Mouse (Mus musculus) kidney, postnatal 4 days (tissue): ENCODE measurements around the gene Scgb1c1.
"Not testable (repeated sequence)": the region's sequence is repeated elsewhere in the genome, so short reads cannot be mapped to it uniquely, and the experiment has no call there.

ENCODE experiments used
- DNase-seq, 2 experiments: peaks; one replicate each; pipeline ENCODE4 v3.0.0; 2021; ENCODE audit warnings: mixed read lengths in 2 of 2

Gene Scgb1c1

DNA sequence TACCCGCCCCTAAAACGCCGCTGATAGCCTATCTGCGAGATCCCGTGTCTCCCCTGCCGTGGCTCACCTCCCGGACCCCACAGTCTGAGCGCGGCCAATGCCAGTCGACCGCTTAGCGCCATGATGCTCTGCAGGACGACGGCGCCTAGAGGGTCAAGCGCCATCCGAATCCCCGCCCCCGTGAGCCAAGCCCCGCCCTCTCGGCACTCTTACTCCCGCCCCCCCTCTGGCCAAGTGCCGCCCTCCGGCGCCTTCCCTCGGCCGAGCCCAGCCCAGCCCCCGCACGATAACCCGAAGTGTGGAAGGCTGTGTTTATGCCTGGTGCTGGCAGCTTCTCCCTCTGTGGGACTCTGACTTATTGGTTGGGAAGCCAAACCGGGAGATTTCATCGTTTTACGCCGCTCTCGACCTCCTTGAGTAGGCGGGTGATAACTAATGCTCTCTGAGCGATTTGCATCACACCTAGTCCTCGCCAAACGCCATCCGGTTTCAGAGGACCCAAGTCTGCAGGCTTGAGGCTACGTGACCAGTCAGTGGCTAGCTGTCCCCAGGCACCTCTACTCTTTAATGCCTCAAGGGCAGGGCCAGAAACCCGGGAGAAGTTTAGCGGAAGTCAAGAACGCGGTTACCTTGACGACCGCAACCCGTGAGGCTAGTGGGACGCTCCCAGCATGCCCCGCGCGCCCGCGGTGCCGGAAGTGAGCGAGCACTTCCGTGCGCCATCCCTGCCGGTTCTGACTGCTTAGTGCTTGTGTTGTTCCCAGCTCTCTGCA lies 36.5 kb downstream of the Scgb1c1 start, which contains the start of the genes Psmd13 and Sirt3:
TSS of gene Psmd13 (plus strand) at position 273 of the 773 bp plus-strand sequence.
TSS of gene Sirt3 (minus strand) at position 614 of the 773 bp plus-strand sequence.
- peak; percentile 98 for DNase-seq

DNA sequence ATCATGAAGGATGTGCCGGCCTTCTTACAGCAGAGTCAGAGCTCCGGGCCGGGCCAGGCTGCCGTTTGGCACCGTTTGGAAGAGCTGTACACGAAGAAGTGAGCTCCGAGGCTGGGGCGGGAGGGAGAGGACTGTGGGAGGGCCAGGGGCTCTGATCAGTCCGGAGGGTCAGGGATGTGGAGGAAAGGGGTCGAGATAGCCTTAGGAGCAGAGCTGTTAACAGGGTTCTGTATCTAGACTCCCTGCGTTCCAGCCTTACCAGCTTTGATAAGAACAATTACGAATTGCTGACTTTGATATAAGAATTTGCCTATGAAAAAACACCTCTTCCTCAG lies 37.1 kb downstream of the Scgb1c1 start:
- no peak for DNase-seq

DNA sequence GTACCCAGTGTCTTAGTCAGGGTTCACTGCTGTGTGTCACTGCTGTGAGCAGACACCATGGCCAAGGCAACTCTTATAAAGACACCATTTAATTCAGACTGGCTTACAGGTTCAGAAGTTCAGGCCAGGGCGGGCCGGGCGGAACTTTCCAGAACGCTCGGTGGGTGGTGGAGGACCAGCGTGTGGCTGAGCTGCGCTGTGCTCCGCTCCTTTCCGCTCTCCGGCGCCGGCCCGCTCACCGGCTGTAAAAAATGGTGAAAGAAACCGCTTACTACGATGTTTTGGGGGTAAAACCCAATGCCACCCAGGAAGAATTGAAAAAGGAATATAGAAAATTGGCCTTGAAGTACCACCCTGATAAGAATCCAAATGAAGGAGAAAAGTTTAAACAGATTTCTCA lies 45.3 kb downstream of the Scgb1c1 start:
- DNase-seq = not testable (repeated sequence)

DNA sequence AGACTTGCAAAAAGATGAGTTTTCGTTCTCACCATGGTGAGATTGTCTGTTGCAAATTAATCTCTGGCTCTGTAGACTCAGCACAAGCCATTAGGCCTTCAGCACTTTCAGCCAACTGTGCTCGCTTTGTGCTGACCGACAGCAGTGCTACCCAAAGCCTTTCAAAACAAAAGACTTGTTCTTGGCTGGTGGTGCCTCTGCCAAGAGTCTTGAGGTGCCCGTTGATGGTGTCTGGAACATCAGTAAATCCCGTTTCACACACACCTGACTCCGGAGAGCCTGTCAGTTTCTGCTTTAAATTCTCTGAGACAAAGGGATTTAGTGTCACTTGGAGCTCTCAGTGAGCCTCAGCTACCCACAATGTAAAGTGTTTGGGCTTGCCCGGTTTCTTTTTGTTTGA lies 48.7 kb downstream of the Scgb1c1 start:
- DNase-seq = no peak

DNA sequence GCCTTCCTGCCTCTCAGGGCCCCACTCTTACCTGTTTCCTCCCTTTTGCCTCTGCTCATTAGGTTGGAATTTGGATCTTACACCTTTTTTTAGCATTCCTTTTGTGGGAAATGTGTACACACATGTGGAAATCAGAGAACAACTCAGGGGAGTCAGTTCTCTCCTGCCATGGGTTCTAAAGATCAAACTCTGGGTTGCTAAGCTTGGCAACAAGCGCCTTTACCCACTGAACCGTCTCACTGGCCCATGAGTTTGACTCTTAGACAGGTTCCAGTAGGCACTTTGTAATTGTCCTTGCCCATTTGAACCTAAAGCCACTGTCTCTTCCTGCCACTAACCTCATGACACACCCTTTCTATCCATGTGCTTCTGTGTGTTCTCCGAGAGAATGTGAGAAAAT lies 49.3 kb downstream of the Scgb1c1 start:
- DNase-seq = no peak
